Mouse (Mus musculus): Measurements from ENCODE around the gene Fcna.

Gene Fcna

GRCm38 (mm10) chr2:25577951-25578795 lies 49.7 kb downstream of the Fcna start:
- DNase-seq (ENCODE audit: low read depth): no peak

- peak; percentile 66 for DNase-seq (ENCODE audit: low read depth)
Observed at GRCm38 (mm10) chr2:25576965-25577891, 50.6 kb downstream of the Fcna start.

GRCm38 (mm10) chr2:25576028-25576850 lies 51.6 kb downstream of the Fcna start:
- DNase-seq (ENCODE audit: low read depth): peak; percentile 27

- peak; percentile 62 for DNase-seq (ENCODE audit: low read depth)
Observed at GRCm38 (mm10) chr2:25575432-25576027, 52.3 kb downstream of the Fcna start.

Measured in naive thymus-derived CD4-positive, alpha-beta T cell, adult 2 months (primary cell).